Mouse (Mus musculus) gastrocnemius, postnatal 4 days (tissue): Measurements from ENCODE around the gene Shc3. TPM values are rescaled to one million over a fixed set of nuclear protein-coding genes. Genes with fewer than 3 reads are reported as not detected.
A peak's percentile ranks its signal among the peaks of the same experiment; 100 is the strongest.

ENCODE experiments used
- DNase-seq, 2 experiments: peaks; one replicate each; pipeline ENCODE4 v3.0.0; 2021 to 2022; ENCODE audit warnings: low spot score in 2 of 2, mixed read lengths in 2 of 2
- long read RNA-seq, 2 experiments: library from polyadenylated mRNA; stranded (forward); transcript quantifications; one replicate each; pipeline ENCODE4 v2.0.0; 2021
- total RNA-seq, 2 experiments: library from RNA; stranded (reverse); gene quantifications; 2 replicates each; pipeline ENCODE4 v1.2.3; 2021

Shc3 gene
- total RNA-seq = 1 to 10 TPM; 3.8 to 3.9 TPM
- long read RNA-seq, experiment 1, partial matches to known transcripts = 0 of 1 reads
- long read RNA-seq, experiment 1, other reads (novel, unspliced or antisense) = 1 of 1 reads
- long read RNA-seq, experiment 2 = 0 reads

DNA sequence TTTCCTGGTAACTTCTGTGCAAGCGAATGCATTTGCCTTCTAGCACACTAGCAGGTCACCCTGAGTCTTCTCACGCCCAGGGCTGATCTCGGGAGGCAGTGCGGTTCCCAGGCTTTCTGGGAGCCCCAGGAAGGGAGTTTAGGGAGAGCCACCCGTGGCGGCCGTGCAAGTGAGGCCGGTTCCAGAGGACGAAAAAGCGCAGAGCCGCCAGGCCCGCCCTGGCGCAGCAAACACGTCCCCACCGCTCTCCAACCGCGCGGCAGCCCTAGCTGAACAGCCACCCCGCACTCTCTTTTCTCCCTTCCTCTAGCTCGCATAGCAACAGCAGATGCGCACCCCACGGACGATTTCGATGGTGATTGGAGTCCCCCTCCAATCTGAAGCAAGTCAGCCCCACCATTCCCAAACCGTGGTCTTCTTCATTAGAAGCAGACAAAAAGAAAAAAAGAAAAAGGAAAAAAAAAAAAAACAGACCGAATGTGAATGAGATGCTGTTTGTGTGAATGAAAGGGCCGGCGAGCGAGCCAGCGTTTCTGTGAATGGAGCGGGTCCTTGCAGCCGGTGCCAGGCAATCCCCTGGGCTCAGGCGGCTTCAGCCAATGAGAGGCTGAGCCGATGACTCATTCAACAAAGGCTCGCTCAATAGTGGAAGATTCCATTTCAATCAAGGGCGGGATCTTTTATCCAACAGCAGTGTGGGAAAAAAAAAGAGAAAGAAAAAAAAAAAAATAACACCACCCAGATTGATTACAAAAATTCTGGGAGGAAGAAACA lies at the start of gene Shc3:
Gene Shc3 (minus strand): TSS at position 509 of the 774 bp plus-strand sequence.
- peak in 1 of 2 experiments; percentile 69 for DNase-seq

DNA sequence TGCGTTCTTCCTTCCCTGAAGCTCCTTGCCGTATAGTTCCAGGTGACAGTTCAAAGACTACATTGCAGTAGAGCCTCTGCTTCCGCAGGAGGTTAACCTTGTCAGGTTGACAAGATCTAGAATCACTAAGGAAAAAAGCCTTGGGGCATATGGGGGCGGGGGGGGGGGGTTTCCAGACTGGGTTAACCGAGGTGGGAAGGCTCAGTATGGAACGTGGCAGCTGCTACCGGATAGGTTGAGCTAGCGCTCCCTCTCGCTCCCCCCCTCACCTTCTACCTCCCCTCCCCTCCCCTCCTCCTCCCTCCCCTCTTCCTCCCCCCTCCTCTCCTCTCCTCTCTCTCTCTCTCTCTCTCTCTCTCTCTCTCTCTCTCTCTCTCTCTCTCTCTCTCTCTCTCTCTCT lies 49.4 kb upstream of the Shc3 start:
- no peak for DNase-seq

DNA sequence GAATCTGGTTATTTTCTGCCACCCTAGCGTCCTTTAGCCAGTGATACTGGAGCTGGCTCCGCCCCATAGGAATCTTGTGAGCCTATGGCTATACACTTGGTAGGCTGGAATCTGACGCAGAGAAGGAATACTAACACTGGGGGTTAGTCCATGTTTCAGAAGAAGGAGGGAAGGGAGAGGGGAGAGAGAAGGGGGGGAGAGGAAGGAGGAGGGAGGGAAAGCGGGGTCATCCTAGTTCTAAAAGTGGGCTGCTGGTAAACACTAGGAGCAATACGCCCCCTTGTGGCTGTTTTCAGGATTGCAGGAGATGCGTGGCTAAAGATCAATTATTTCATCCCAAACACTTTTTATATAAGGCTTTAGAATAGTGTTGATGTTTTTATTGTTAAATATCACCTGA lies 48.6 kb upstream of the Shc3 start:
- DNase-seq = peak in 1 of 2 experiments; percentile 60

DNA sequence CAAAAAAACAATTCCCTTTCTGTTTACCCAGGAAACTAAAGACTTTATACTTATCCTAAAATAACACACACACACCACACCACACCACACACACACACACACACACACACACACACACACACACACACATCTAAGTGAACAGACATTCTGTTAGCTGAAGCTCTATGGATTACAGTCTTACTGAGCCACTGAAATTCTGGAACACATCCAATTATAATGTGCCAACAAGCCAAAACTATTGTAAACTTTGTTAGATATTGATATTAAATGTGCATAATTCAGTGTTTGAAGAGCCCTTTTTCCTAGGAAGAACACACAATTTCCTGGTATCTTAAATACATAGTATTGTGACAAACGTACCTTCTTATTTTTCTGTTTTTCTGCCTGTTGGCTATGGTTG lies 48.1 kb upstream of the Shc3 start:
- DNase-seq = no peak

DNA sequence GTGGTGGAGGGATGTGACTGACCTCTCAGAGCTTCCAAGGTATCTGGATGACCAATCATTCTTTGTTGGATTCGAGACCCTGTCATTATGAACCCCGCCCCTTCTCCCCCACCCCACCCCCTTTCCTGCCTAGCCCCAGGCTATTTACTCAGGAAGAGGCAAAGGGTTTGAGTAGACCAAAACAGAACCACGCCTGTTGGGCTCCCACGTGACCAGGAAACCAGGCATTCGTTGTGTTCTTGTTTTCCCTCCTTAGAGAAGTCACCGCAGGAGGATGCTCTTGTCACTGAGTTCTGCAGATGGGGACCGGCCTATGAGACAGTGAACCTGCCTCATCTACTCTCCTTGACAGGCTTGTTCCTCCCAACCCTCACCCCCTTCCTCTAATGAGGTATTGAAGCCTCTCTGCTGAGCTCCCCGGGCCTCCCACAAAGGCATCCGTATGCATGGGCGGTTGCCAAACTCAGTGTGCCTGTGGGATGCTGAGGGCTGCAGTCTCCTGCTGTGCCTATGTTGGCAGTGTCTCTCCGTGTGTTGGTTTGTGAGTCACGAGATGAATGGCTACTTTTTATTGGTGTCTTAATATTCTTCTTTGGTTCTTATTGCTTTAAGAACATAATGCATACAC lies 47.3 kb upstream of the Shc3 start:
- no peak for DNase-seq

DNA sequence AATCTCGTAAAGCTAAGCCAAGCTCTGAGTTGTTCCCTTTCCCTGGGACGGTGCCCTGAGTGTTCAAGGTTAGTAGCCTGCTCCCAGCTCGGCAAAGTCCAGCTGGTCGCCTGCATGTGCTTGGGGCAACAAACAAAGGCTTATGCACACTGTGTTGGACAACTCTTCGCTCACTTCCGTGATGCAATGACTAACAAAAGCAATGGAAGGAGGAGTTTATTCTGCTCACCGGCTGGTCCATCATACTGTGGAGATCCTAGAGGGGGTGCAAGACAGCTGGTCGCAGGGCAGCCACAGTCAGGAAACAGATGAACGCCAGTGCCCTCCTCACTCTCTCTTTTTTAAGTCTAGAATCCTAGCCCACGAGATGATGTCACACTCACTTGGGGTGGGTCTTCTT lies 46.6 kb upstream of the Shc3 start:
- DNase-seq = peak in 1 of 2 experiments; percentile 18

DNA sequence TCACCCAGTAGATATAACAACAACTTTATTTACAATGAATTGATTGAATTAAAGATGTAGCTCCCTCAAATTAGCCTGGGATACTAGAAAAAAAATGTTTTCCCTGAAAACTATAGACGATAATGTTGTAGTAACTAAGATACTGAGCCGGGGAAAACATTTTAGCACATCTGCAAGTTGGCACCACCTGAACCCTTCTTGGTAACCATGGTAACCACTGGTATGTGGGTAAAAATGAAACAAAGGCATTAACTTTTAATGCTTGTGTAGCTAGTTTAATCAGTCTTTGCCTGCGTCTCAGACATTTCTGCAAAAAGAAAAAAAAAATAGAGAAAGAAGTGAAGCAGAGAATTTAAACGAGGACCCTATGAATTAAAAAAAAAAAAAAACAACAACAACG lies 42.3 kb upstream of the Shc3 start:
- no peak for DNase-seq

DNA sequence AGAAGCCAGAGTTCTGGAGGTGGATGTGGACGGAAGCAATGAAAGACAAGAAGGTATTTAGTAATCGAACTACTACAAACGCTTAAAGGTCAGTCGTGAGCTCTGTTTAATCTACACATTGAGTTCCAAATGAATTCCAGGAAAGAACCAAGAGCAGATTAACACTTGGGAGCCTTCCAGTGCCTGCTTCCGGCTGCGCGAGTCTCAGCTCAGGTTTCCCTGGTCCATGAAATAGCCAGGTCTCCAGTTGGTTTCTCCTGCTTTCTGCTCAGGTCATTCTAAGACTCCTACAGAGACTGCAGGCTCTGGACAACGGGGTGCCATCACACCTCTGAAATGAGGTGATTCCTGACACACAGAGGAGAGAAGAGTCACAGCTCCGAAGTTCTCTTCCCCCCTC lies 41.8 kb upstream of the Shc3 start:
- DNase-seq = no peak

DNA sequence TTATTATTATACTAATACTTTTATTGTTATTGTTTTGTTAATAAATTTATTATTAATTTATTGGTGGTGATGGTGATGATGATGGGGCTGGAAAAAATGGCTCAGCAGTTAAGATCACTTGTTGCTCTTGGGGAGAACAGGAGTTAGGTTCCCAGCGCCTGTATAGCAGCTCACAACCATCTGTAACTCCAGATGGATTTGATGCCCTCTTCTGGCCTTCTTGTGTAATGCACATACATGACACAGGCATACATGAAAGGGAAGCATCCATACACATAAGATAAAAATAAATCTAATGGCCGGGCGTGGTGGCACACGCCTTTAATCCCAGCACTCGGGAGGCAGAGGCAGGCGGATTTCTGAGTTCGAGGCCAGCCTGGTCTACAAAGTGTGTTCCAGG lies 40.0 kb upstream of the Shc3 start:
- no peak for DNase-seq

DNA sequence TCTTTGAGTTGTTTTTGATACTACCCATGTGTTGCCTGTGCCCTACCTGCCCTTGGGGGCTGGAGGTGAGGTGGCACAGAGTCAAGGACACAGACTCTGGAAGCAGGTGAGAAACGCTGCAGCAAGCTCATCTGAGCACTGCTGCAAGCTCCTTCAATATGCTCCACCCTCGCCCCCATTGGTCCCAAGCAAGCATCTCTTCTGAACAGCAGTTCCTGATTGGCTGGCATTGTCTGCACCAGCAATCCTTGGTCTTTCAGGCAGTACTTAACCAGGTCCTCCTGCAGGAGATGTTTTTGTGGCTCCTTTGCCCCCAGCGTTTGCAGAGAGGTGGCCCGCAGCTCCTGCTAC lies 34.6 kb upstream of the Shc3 start:
- no peak for DNase-seq

DNA sequence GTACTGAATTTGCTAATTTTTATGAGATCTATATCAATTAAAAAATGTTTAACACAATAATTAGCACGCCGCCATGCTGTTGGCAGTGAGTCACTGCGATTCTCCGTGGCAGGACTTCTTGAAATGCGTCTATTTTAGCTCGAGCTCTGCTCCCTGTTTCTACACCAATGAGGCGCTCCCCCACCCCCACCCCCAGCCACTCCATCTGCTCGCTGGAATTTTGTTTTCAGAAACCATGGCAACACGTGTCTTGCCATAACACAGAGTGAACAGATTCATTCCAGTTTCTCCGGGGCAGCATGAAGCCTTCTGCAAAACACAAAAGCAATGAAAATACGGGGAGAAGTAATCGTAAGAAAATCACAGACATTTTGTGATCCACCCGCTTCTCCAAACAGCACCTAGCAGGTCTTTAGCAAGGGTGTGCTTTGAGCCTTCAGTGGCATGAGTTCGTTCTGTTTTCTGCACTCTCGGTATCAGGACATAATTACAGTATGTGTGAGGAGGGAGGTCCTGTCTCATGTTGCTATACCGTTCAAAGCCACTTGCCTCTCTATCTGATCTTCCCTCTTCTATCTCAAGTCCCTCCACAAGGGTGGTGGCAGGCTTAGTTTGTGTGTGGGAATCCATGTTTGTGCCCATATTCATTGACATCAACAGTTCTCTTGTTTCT lies 34.1 kb upstream of the Shc3 start:
- no peak for DNase-seq

DNA sequence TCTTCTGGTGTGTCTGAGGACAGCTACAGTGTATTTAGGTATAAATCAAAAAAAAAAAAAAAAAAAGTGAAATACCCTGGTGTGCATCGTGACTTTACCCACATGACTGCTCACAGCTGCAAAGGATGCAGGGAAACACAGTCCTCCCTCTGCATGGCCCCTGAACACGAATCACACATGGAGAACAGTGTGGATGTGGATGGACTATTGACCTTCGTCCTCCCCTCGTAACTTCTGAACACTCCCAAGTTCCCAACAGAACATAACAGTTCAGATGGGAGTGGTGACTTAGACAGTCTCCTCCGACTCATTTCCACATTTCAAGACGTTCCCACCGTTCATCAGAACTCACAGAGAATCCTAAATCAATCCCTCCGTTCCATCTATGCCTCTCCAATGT lies 33.5 kb upstream of the Shc3 start:
- no peak for DNase-seq

DNA sequence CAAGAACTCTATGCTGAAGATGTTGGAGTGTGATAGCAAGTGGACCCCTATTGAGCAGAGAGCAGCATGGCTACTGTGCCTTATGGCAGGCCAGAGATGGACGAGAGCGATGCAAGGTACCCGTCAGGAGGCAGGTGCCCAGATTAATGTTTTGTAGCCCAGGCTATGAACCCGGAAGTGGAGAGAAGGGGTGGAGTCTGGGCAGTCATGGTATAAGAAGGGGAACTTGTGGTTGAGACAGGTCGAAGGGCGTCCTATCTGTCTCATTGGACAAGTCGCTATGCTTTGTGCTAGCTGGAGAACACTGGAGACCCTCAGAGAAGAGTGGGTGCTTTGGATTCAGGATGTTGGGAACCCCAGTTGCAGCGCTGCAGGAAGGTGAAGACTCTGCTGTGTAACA lies 30.9 kb upstream of the Shc3 start:
- DNase-seq = no peak

DNA sequence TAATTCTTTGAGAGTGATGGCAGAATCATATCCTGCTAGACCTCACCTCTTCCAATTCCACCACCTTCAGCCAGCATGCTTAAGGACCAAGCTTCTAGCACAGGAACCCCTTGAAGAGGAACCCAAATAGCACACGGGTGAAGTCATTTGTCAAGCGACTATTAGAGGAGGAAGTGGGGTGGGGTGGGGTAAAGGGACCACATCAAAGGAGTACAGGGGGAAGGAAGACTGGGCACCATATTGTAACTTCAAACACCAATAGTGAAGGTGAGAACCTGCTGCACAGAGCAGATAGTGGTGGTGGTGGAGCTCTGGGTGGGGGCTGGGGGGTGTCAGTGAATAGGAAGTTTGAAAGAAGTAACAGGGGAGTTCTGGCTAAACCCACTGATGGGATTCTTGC lies 28.8 kb upstream of the Shc3 start:
- no peak for DNase-seq

DNA sequence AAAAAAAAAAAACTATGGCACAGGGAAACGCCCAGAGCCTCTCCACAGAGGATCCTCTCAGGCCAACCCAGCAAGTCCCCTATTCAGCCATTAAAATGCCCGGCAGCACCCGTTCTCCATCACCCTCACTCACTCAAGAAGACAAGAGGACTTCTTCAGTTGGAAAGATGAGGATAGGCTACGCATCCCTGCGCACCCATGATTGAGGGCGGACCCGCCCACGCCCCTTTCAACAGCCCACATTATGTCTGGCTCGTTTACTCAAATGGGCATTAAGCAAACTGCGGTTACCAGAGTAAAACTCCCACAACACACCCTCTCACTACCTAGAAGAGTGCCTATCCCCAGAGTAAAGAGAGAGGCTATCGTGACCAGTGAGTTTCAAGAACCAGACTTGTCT lies 26.2 kb upstream of the Shc3 start:
- no peak for DNase-seq

DNA sequence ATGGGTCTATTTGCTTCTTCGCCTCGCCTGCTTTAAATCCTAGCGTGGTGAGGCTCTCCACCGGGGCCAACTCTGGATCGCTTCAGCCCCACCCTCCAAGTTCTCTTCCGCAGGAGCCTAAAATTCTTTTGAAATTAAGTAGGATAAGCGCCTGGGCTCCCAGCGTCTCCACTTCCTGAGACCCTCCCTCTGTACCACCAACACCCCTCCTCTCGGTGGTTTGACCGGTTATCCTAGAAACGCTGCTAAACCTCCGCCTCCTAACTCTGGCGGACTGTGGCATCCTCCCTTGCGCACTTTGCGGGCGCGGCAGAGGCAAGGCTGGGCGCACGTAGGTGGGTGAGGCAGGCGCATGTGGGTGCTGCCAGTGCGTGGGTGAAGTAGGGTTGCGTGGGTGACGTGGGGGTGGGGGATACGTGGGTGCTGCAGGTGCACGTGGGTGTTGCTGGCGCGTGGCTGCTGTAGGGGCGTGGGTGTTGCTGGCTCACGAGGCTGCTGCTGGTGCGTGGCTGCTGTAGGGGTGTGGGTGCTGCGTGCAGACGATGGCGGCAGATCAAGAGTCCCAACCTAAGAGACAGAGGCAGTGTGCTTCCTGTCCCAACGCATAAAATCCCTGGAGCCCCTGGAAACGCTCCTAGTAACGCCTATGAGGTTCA lies 25.6 kb upstream of the Shc3 start:
- DNase-seq = no peak

DNA sequence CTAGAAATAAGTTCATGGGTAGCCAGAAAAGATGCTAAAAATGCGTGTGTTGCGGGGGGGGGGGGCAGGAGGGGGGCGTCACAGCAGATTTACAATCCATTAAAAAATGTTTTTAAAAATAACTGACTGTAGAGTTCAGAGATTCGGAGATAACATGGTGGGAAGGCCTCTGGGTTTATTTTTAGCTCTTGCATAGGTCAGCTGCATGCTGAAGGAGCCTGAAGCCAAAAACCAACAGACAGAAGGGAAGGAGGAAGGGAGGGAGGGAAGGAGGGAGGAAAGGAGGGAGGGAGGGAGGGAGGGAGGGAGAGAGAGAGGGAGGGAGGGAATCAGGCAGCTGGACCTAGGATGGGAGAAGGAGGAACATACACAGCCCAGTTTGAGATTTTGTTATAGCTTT lies 18.8 kb upstream of the Shc3 start:
- DNase-seq = no peak

DNA sequence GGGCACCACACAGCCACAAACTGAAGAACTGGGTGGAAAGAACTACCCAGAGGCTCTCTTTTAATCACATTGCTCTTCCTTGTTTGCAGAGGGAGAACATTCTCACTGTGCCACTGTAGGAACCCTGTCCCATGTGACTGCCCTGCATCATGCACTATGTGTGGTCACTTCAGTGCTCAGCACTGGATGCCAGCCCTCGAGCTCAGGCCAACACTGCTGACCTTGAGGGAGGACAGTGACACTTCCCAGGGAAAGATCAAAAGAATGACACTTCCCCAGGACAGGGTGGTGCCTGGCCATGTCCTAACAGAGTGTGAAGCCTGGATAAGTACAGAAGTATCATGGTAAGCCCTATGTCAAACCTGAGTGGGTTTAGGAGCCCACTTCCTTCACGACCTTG lies 13.0 kb upstream of the Shc3 start:
- no peak for DNase-seq

DNA sequence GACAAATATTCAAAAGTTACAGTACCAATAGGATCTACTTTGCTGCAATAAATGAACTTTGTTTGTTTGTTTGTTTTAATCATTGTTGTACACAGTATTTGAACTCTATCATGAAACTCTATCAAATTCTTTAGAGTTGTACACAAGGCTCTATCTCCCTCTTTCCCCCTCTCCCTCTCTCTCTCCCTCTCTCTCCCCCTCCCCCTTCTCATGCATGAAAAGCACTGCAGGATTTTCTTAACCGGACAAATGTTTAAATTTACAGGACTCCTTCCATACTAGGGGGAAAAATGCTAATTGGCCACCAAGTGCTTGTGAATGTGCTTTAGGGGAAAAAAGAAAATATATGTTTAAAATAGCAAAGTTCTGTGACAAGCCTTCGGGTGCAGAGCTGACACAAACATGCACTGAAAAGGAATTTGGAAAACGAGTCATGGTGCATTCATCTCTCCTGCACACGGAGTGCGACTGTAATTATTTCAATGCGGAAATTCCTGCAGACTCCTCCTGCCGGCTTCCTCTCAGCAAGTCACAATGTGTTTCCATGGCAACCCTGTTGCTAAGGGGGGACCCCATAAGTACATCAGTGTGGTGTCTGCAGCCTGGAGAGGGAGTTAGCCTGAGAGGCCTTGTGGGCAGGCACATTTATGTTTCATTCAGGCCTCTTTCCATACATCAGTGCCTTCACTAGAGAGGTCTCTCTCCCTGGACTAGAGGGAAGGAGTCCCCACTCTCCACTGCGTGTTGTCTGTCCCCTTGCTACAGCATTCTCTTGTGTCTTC lies 11.2 kb upstream of the Shc3 start:
- no peak for DNase-seq

DNA sequence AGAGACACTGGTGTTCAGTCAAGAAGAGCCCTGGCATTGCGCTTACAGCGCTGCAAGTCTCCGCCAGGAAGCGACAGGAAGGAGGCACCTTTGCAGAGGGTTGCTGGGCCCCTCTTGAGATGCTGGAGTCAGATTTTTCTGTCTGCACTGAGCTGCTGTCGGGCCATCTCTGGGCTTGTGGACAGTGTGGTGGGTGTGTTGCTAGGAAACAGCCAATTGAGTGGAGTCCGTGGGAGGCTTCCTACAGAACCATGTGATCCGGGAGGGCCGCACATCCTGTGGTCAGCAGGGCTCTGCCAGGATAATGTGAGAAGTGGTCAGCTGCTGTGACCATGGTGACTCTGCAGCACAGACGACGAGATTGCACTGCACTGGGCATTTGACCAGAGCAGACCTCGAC lies 4.6 kb upstream of the Shc3 start:
- peak in 1 of 2 experiments; percentile 15 for DNase-seq

DNA sequence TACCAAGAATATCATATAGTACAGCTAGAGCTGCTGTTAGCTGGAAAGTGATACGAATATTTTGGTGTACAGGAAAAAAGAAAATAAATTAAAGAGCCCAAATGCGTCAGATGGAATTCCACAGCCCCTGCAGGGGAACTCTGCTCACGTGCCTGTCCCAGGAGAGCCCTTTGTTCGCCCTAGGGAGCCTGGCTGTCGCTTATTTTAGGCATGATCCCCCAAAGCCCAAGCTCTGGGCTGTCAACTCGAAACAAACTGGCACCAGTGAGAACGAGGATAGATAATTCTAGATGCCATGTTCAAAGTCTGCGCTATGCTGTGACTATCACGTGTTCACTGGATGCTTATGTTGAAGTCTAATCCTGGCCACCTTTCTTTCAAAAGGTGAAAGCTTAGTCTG lies 892 bp upstream of the Shc3 start:
- DNase-seq = no peak
